Mouse (Mus musculus) testis, adult 2 months (tissue): Measurements from ENCODE around the gene Gm10097.

Experiments
- CTCF ChIP-seq: fragments of 200-500 bp; IDR thresholded peaks from 2 replicates; pipeline ENCODE4 v1.5.1; 2012; ENCODE audit warnings: low read depth, mild to moderate bottlenecking, inconsistent platforms, low read length, moderate library complexity; ENCODE audit not compliant: control insufficient read depth, insufficient read depth, insufficient replicate concordance
- POLR2A ChIP-seq: fragments of 200-500 bp; IDR thresholded peaks from 2 replicates; pipeline ENCODE4 v1.6.1; 2012; ENCODE audit warnings: low read depth, mild to moderate bottlenecking, inconsistent platforms, low read length, moderate library complexity; ENCODE audit not compliant: control insufficient read depth

DNA sequence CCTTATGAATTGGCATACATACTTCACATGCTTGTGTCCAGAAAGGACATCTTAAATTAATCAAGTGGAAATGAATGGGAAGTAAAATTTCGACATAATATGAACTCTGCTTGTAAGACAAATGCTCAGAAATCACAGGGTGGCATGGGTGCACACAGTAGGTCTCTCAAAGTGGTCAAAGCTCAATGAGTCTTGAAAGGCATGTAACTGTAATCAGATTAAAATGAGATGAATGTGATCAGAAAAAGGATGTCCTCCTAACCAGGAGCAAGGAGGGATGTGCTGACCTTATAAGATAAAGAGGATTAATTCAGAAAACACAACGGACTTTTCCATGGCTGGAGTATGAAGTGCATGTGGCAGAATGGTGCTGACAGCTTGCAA, 28.8 kb downstream of the Gm10097 start:
- TF ChIP-seq CTCF (no peak), POLR2A (no peak)
